Mouse (Mus musculus) heart, embryonic 11.5 days (tissue): ENCODE measurements at regions not wholly inside any gene's neighbourhood (a gene's known extent, or its start where the extent isn't known, plus 50 kb on each side); places are given as distances from the start of the nearest gene placed in this dataset.

ENCODE experiments used
- ATAC-seq: fragments of 200-750 bp; cut with Nextera tagmentation; replicated peaks from 2 replicates; pipeline ENCODE4 v1.8.0; 2017; ENCODE audit warnings: moderate library complexity; ENCODE audit not compliant: insufficient number of reproducible peaks, low FRiP score, low TSS enrichment
- H3K27ac ChIP-seq: fragments of 300-500 bp; sonication (generic); 2 replicates; pipeline ENCODE4 v1.5.1; 2014; ENCODE audit warnings: mild to moderate bottlenecking, low read depth, low read length
- H3K27me3 ChIP-seq: fragments of 300-500 bp; sonication (generic); 2 replicates; pipeline ENCODE4 v1.6.1; 2014; ENCODE audit warnings: mild to moderate bottlenecking, low read length, mixed read lengths; ENCODE audit not compliant: control insufficient read depth, insufficient read depth
- H3K36me3 ChIP-seq: fragments of 300-500 bp; sonication (generic); 2 replicates; pipeline ENCODE4 v1.6.1; 2014; ENCODE audit warnings: mild to moderate bottlenecking, low read length, moderate library complexity, mixed read lengths; ENCODE audit not compliant: control insufficient read depth, insufficient read depth
- H3K4me1 ChIP-seq: fragments of 300-500 bp; sonication (generic); 2 replicates; pipeline ENCODE4 v1.6.1; 2014; ENCODE audit warnings: low read length; ENCODE audit not compliant: control insufficient read depth, insufficient read depth
- H3K4me2 ChIP-seq: fragments of 300-500 bp; sonication (generic); 2 replicates; pipeline ENCODE4 v1.6.1; 2014; ENCODE audit warnings: mild to moderate bottlenecking, moderate library complexity
- H3K4me3 ChIP-seq: fragments of 300-500 bp; sonication (generic); 2 replicates; pipeline ENCODE4 v1.5.1; 2014; ENCODE audit warnings: low read depth, low read length
- H3K9ac ChIP-seq: fragments of 300-500 bp; sonication (generic); 2 replicates; pipeline ENCODE4 v1.6.1; 2014; ENCODE audit warnings: mild to moderate bottlenecking, low read depth, low read length, moderate library complexity
- H3K9me3 ChIP-seq: fragments of 300-500 bp; sonication (generic); replicated peaks from 2 replicates; pipeline ENCODE4 v1.6.1; 2016; ENCODE audit warnings: low read length; ENCODE audit not compliant: control insufficient read depth
- whole genome bisulfite sequencing: fragments of 180-500 bp; shearing (Covaris S2); extraction: QIAGEN DNeasy Blood & Tissue Kit; methylation state at CpG from one replicate; pipeline ENCODE4 v1.1.7; 2014; ENCODE audit not compliant: insufficient replicate concordance; 5-methylcytosine and 5-hydroxymethylcytosine counted together

GRCm38 (mm10) chr9:56559618-56560144, 141.3 kb downstream of the Hmg20a start:
- no peak for ATAC-seq
- no peaks in the 10 kb centered on the region for H3K9me3 ChIP-seq
- no peaks in the 10 kb centered on the region for H3K27me3 ChIP-seq
- WGBS = 36% methylated on average over 2 of the region's 2 CpGs
- H3K4me3 ChIP-seq = no peak overlapping the region
- no peaks in the 10 kb centered on the region for H3K36me3 ChIP-seq
- no peak overlapping the region for H3K4me2 ChIP-seq
- no peak overlapping the region for H3K27ac ChIP-seq
- peaks cover 9% of the 10 kb centered on the region for H3K4me1 ChIP-seq
- H3K9ac ChIP-seq = no peak overlapping the region

DNA sequence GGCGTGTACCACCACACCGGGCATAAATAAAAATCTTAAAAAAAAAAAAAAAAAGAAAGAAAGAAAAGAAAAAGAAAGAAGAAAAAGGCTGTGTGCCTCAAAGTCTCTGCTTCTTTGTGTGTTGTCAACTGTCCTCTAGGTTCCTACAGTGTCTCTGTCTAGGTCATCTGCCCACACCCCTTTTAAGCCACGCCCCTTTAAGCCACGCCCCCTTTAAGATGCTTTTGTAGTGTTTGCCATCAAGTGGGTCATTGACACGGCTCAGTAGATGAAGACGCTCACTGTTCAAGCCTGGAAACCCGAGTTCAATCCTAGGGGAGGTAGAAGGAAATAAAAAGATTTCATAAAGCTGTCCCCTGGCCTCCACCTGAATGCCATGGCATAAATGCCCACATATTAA, 144.0 kb downstream of the Hmg20a start:
- ATAC-seq = no peak
- no peak overlapping the region for H3K27ac ChIP-seq
- no peaks in the 10 kb centered on the region for H3K36me3 ChIP-seq
- H3K27me3 ChIP-seq = no peaks in the 10 kb centered on the region
- no peak overlapping the region for H3K4me2 ChIP-seq
- H3K4me1 ChIP-seq = peaks cover 11% of the 10 kb centered on the region
- no peak overlapping the region for H3K9ac ChIP-seq
- no peaks in the 10 kb centered on the region for H3K9me3 ChIP-seq
- 57% methylated on average over 7 of the region's 7 CpGs for WGBS
- no peak overlapping the region for H3K4me3 ChIP-seq

- H3K9ac ChIP-seq = no peak overlapping the region
- H3K36me3 ChIP-seq = no peaks in the 10 kb centered on the region
- 17% methylated on average over 11 of the region's 11 CpGs for WGBS
- no peak overlapping the region for H3K27ac ChIP-seq
- H3K4me3 ChIP-seq = no peak overlapping the region
- H3K4me2 ChIP-seq = no peak overlapping the region
- peaks cover 11% of the 10 kb centered on the region for H3K4me1 ChIP-seq
- H3K27me3 ChIP-seq = no peaks in the 10 kb centered on the region
- ATAC-seq = no peak
- no peaks in the 10 kb centered on the region for H3K9me3 ChIP-seq
Measured at GRCm38 (mm10) chr9:56564048-56564737, 145.8 kb downstream of the Hmg20a start.
